18 mouse cellular contexts compared by ENCODE assay signal in the genomic region with DNA sequence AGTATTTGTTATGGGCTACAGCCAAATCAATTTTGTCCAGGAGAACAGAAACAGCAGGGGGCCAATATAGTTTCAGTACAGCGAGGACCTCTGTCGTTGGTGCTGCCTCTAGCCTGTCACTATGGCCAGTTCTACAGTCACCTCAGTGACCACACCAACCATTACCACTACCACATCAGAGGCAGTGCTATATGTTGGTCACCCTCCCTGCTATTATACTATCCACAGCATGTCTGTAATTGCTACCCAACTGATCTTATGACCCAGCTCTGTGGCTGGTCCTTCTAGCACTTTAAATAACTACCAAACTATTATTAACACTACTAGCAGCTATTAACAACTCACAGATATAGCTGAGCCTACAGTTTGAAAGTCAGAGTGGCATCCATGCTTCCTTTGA.
"Had no signal": no experiment of that assay in that cellular context is flagged by ENCODE, and none has a peak within 500 bp of the region (broad histone marks: within the 10 kb centered on the region; RNA-seq: fewer than 3 reads in every experiment).

No protein-coding gene starts in this region.

- ATAC-seq: midbrain, embryonic 16.5 days had no signal

- H3K9ac ChIP-seq: lung, embryonic 14.5 days; neural tube, embryonic 13.5 days; neural tube, embryonic 15.5 days had no signal

- DNase-seq: lung, adult 18-20 months; lung, embryonic 14.5 days; lung, postnatal 10 days; lung, postnatal 4 days; midbrain, embryonic 14.5 days; retina, postnatal 1 day; right cerebral cortex, adult 18-20 months; right cerebral cortex, postnatal 25 days; right cerebral cortex, postnatal 4 days; spleen, adult 18-20 months; thymus, adult 18-20 months; thymus, postnatal 14 days; thymus, postnatal 36 days had no signal

- H3K4me2 ChIP-seq: lung, embryonic 14.5 days; neural tube, embryonic 13.5 days; neural tube, embryonic 15.5 days had no signal

- H3K27me3 ChIP-seq: neural tube, embryonic 13.5 days; neural tube, embryonic 15.5 days had no signal

- H3K36me3 ChIP-seq: midbrain, embryonic 10.5 days; neural tube, embryonic 13.5 days; neural tube, embryonic 15.5 days had no signal

- H3K9me3 ChIP-seq: midbrain, embryonic 10.5 days; neural tube, embryonic 13.5 days; neural tube, embryonic 15.5 days had no signal

- H3K27ac ChIP-seq: midbrain, embryonic 10.5 days; neural tube, embryonic 13.5 days; neural tube, embryonic 15.5 days had no signal

- H3K4me3 ChIP-seq: midbrain, embryonic 10.5 days; myocyte; neural tube, embryonic 13.5 days; neural tube, embryonic 15.5 days had no signal
